Mouse (Mus musculus): ENCODE measurements at regions not wholly inside any gene's neighbourhood (a gene's known extent, or its start where the extent isn't known, plus 50 kb on each side); places are given as distances from the start of the nearest gene placed in this dataset.
A peak's percentile ranks its signal among the peaks of the same experiment; 100 is the strongest.

DNA sequence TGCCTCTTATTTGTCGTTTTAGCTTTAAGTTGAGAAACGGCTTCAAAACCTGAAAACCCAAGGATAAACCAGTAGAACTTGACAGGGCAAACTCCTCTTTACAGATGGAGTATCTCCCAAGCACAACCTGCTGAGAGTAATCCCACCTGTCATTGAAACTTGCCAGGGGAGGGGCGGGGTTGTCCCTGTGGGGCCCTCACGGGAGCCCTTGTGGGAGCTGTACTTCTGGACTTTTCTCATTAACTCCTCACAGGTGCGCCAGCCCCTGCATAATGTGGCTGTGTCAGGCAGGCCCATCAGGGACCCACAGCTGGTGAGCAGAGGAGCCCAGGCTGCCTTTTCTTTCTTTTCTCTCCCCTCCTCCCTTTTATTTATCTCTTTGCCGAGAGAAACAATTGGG lies 203.9 kb upstream of the Hes1 start:
- DNase-seq (ENCODE audit: low spot score in 2 of 2): no peak

DNA sequence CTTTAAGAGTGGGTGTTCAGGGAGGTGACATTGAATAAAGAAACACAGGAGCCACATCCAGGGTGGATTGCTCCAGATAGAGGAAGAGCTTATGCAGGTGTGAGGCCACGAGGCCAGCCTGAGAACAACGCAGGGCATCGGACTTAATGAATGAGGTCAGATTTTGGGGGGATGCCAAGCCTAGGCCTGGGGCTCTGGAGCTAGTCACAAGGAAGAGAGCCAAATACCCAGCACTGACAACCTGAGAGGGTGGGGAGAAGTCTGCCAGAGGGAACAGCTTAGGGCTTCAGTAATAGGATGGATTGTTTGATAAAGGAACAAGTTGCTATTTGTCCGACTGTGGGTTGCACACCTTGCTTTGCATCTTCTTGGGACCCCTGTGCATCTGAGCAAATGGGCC lies 203.1 kb upstream of the Hes1 start:
- DNase-seq (ENCODE audit: low spot score in 2 of 2): no peak

DNA sequence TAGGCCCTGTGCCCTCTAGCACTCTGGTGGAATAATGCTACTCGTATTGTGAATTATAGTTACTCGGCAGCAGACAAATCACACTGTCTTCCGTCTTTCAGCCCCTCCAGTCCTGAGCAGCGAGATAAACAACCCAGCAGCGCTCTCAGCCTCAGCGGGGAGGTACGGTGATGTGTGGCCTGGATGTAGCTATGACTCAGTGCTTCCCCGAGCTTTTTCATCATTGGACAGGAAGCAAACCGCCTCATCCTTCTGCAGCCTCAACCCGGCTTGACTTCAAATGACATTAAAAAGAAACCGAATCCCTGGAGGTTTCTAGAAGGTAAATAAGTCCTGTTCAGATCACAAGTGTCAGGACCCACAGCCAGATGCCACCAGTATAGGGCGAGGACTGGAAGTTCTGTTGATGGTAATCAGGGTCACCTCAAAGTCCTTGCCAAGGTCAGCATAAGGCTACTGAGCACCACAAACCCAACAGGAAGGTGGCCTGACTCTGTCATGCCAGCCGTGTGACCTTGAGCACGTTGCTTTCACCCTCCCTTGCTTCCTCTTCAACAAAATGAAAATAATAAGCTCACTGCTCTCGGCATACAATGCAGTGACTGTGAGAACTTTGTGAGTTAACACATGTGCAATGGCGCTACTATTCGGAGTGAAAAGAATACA lies 199.0 kb upstream of the Hes1 start:
- DNase-seq (ENCODE audit: low spot score in 2 of 2): no peak

DNA sequence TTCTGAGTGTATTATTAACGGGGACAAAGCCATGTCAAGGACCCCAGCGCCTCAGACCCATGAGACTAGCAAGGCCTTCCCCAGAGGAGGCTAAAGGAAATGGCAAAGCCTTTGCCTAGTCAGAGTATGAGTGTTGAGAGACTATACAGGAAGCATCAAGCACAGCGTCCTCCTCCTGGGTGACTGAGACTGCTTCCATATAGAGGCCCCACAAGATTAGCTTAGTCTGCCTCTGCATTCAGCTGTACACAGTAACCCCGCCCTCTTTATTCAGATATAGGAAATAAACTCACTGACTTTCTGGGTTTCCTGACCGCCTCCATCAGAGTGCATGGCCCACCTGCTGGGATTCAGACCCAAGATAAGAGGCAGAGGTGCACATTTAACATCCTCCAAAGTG lies 192.8 kb upstream of the Hes1 start:
- DNase-seq (ENCODE audit: low spot score in 2 of 2): no peak

DNA sequence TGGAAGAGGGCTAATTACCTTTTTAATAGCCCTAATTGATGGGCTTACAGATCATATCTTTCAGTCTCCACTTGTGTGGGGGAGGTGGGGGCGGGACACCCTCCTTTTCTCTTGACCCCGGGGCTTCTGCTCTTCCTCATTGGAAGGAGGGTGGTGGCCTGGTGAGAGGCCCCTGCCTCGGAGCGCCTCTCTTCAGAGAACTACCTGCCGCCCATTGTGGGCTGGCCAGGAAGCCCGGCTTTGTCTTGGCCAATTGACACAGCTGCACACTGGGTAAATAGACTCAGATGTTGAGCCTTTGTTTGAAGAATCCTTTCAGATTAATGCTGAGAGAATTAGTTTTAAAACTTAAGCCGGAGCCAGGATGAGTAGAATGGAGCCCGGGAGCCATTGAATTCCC lies 188.0 kb upstream of the Hes1 start:
- DNase-seq (ENCODE audit: low spot score in 2 of 2): no peak

DNA sequence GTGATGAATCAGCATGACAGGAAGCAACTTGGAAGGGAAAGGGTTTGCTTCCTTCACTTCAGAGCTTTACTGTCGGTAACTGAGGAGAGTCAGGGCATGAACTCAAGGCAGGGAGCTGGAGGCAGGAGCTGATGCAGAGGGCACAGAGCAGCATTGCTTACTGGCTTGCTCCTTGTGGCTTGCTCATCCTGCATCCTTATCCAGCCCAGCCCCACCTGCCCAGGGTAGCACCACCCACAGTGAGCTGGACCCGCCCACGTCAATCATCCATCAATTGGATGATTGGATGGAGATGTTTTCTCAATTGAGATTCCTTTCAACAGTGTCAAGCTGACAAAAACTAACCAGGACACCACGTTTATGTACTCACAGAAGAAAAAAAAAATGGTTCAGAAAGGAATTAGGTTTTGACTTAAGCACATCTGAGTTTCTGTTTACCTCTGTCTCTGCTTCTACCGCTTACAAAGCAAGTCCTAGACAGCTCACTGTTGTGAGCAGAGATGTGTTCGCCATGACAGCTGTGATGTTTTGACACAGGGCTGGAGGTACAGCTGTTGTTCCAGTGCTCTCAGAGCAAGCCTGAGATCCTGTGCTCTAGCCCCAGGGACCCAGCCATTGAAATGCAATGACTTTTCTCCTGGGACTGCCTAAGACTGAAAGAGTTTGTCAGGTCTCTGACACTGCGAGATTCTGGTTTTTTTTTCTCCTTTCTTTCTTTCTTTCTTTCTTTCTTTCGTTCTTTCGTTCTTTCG lies 186.6 kb upstream of the Hes1 start:
- no peak for DNase-seq (ENCODE audit: low spot score in 2 of 2)

DNA sequence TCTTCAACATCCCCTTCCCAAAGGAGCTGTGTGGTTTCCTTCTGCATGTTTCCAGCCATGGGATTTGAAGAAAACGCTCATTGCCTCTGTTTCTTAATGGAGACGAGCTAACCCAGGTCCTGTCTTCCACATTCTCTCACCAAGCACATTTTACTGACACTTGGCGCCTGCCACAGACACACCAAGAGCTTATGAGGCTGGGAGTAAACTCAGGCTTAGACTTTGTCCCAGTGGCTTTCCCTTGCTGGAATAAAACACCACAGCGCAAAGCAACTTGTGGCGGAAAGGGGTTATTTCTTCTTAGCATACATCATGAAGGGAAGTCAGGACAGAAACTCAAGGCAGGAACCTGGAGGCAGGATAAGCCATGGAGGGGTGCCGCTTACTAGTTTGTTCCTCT lies 184.5 kb upstream of the Hes1 start:
- no peak for DNase-seq (ENCODE audit: low spot score in 2 of 2)

DNA sequence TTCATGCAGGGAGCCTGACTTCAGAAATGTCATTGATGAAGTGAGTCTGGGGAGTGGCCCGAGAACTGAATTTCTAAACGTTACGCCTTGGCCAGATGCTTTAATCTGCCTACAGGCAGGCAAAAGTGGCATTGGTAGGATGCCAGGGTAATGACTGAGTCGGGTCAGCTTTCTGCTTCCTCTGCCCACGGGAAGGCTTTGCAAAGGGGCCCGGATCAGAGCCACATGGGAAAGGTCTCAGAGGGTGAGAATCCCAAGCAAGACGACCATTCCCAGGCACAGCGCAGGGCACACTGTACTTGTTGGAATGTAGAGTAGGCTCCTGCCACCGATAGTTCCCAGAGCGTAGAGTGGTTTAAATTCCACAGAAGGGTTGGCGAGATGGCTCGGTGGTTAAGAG lies 182.7 kb upstream of the Hes1 start:
- no peak for DNase-seq (ENCODE audit: low spot score in 2 of 2)

DNA sequence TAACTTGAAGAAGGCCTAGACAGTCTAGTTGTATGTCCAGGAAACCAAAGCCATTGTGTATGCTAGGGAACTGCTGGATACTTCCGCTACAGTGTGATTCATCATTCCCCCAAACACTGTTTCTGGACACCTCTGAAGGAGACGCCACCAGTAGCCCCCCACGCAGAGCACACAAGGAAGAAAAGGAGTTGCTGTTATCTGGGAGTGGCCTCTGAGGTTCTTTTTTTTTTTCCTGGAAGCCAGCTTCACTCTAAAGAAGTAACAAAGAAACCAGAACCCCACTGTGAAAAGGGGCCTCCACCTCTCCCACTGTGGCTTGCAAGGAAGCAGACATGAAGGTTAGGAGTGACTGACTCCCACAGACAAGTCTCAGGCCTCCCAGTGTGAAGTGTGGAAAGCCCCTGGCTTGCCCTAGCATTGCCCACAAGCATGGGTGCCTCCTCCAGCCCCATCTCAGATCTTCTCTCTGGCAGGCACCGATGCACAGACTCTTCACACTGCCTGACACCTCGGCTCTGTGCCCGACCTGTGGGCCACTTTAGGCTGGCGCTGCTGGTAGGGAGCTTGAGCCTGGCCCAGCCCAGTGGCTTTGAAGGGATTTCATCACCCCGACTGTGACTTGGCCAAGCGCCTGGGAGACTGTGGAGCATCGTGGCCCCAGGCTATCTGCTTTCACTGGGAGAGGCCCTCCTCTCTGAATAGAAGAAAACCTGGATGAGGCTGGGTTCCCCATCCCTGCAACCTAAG lies 181.8 kb upstream of the Hes1 start:
- DNase-seq (ENCODE audit: low spot score in 2 of 2): peak; percentile 78 to 88

DNA sequence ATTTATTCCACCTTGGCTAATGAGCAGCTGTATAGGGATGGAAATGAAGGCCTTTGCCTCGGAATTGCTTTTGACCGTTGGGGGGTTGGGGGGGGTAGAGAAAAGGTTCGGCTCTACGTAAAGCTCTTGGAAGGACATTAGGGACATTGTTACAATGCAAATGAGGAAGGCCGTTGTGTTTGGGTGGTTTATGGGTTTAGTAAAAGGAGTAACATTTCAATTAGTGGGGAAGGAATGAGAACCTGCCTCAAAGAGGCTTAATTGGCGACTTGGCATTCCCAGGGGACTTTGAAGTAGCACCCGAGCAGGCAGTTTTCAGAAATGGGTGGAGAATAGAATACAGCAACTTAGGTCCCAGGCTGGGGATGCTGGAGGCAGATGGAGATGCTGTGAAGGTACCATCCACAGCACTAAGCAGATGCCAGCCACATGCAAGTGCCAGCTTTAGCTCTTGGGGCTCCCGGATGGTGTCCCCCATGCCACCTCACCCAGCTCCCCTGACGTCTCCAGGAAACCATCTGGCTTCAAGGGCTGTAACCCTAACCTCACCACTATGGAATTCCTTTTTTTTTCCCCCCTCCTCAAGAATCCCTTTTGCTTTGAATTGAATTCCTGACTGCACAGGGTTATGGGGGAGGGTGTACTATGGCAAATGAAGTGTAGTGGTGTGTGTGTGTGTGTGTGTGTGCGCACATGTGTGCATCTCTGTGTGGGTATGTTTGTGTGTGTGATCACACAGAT lies 180.8 kb upstream of the Hes1 start:
- no peak for DNase-seq (ENCODE audit: low spot score in 2 of 2)

DNA sequence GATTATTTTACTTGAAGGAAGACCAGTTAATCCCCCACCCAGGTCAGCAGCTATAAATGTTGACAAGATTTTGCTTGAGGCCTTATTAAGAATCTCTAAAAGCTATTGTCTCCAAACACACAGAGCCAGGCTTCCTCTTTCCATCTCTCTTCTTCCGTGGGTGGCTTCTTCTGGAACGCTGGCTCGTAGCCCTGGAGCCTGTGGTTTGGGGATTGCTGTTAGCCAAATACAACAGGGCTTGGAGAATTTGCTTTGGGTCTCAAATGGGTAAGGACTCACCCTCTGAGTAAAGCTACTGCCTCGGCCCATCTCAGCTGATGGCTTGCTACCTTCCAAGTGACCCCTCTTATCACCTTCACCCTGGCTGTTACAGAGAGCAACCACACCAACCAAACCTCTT lies 179.3 kb upstream of the Hes1 start:
- DNase-seq (ENCODE audit: low spot score in 2 of 2): peak in 1 of 2 experiments; percentile 25

DNA sequence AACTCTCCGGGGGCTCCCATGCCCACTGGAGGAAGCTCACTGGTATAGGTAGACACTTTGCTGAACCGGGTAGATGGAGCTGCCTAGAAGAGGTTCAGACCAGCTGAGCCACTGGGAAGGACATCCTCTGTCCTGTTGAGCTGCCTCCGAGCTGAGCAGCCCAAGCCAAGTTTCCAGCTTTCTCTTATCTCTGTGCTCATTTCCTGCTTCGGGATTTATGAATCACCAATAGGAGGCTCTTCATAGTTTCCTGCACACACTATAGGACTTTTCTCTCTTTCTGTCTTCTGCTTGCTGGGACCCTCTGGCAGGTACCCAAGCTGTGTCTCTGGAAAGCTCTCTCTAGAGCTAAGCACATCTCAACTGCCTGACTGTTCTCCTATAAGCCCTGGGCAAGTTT lies 177.4 kb upstream of the Hes1 start:
- no peak for DNase-seq (ENCODE audit: low spot score in 2 of 2)

DNA sequence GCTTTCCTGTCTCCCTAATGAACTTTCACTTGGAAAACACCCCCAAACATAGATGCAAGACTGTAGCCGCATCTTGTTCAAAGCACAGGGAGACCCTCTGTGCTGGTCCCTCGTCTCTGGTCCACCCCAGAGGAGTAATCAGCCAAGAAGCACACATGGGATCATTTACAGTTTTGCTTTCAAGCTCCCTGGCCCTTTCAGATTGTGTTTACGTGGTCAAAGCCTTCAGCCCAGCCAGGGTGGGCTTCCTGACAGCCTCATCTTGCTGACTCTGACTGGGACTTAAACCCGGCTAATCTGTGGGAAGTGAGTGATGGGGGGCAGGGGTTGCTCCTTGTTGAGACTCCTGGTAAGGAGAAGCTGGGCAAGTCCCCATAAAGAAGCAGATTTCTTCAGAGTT lies 174.8 kb upstream of the Hes1 start:
- no peak for DNase-seq (ENCODE audit: low spot score in 2 of 2)

DNA sequence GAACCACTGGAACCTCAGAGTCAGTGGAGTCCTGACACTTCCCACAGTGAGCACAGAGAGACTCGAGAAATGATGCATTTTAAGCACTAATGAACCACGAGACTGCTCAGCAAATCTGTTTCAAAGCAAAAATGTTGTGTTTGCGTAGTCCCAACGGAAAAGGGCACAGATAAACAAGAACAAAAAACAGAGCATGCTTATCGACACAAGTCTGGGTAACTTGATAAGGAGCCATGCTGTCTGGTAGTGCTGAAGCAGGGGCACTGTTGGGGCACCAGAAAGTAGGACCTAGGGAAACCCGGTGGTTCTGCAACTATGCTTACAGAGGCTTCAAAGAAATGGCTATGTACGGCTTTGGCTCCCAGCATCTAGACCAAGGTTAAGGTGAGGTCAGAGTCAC lies 172.7 kb upstream of the Hes1 start:
- no peak for DNase-seq (ENCODE audit: low spot score in 2 of 2)

DNA sequence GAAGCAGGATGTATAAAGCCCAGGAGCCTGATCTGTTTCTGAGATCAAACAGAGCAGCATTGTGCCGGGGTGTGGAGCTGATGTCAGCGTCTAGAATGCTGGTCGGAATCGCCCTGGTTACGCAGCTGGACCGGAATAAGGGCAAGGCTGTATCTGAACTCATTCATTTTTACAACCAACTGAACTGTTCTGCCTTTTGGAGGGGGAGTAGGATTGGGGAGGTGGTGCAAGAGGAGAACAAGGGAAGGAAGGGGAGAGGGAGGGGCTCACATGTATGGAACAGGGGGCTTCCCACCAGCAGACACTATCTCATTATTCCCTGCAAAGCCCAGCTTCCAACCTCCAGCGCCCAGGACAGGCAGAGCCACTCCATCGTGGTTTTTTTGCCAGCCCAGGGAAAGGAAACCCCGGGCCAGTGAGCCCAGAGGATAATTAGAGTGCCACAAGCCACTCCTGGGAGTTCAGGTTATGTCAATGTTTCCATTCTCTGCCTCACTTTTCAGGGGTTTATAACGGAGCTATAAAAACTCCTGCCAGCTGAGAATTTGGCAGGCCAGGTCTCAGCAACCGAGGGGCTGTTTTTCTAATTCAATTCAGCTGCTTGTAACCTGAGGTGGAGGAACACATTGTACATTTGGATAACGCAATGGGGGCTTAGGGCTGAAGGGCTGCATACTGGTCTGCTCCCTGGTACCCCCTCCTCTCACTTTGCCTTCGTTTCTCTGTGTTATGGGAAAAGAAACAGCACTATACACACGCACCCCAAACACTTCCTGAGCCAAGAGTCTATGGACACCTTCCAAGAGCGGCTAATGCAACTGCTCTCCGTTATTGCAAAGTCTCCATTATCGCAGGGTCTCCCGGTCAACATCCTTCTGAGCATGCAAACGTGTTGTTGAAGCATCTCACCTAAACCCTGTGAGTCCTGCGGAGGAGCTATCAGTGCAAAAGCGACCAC lies 170.0 kb upstream of the Hes1 start:
- no peak for DNase-seq (ENCODE audit: low spot score in 2 of 2)

DNA sequence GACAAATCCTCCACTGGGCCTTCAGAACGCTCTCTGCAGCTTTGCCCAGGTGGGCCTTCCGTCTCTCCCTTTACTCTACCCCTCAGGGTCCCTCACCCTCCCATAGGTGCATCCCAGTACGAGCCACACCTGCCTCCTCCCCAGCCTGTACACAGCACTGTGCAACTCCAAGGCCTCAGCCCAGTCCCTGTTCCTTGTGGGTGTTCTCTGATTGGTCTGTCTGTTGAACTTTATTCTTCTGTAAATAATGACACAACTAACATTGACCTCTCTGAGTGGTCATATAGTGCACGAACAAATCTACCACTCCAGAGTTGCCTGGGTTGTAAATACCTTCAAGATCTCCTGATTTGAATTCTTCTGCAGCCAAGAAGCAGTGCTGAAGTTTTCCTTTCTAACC lies 167.8 kb upstream of the Hes1 start:
- no peak for DNase-seq (ENCODE audit: low spot score in 2 of 2)

DNA sequence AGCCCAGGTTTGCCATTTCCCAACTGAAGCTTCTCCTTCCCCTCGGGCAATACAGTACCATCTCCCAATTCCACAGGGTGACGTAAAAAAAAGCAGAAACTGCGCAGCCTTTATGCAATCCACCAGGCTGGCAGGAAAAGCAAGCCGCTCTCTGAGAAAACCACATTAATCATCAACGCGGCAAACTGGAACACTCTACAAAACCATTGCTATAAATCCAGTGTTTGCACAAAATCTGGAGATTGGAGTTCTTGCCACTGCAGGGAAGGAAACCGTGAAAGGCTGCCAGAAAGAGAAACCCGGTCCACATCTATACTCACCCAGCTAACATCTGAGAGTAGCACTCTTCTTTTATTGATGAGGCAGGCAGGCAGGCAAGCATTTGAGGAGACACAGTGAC lies 160.7 kb upstream of the Hes1 start:
- no peak for DNase-seq (ENCODE audit: low spot score in 2 of 2)

DNA sequence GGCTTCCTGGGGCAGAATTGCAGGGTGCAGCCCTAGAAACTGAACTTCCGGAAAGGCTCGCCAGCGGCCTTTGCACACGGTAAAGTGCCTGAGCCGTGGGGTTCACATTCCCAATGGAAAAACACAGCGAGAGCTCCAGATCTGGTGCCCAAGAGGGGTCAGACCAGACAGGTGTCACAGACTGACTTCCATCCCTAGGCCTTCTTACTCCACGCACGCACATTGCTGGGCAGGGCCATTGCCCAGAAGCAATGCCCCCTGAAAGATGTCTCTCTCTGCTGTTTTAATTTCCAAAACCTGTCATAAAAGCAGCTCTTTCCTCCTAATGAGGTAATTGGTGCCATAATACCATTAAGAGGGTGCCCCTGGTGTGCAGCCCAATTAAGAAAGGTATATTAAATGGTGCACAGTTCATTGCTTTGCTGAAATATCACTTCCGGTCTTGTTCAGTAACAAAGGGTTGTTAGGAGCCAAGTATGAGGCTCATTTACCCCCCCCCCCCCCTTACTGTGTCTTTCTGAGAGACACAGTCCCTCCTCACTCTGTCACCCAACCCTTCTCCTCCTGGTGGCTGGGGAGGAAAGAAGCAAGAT lies 159.9 kb upstream of the Hes1 start:
- DNase-seq (ENCODE audit: low spot score in 2 of 2): no peak

DNA sequence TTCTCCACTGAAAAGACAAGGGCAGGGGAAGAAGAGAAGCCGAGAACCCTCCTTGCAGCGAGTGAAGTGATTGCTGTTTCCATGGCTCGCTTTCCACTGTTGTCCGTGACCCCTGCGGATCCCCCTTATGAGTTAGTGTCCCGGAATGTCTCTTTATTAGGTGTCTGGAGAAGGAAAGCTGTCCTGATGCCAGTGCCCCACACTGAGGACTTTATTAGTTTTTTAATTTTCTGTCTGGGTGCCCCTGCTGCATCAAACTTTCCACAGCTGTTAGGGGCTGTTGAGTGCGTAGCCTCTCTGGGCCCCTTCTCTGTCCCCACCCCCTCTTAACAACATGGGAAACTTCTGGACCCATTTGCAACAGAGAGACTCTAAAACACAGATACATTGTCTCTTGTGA lies 156.9 kb upstream of the Hes1 start:
- DNase-seq (ENCODE audit: low spot score in 2 of 2): no peak

DNA sequence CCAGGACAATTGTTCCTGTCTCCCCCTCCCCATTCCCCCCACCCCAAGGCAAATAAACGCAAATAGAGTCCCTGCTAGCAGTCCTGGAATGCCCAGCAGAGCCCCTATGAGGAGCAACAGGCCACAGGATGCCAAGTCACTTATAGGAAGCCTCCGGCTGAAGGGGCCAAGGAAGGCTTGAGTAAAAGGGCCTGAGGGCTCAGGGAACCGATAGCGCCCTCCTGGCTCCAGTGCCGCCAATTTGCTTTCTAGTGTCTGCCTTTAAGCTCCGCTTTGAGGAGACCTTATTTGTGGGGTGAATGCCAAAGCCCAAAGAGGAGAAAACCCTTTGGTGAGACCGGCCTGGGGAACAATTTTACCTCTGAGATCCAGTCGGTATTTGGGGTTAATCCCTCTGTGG lies 156.2 kb upstream of the Hes1 start:
- DNase-seq (ENCODE audit: low spot score in 2 of 2): no peak

All from gastrocnemius, adult 8-10 months (tissue).